Comparison of ENCODE assay signal across 8 mouse cellular contexts in genomic region chr4:41124180-41124951, GRCm38 (mm10). TPM values are rescaled to one million over a fixed set of nuclear protein-coding genes. Genes with fewer than 3 reads are reported as not detected.
DNase-seq lines count a peak whose midpoint lies in the region; ATAC-seq and TF ChIP-seq lines count a peak whose summit lies in the region.

Nol6 (minus strand) TSS chr4:41124455.

- peak within 1 kb of the TSS; percentile 15; the same call in 1 of the 2 replicates for H3K27ac ChIP-seq in bone marrow macrophage, adult 2 months (ENCODE audit: insufficient read depth, low read depth, low read length)
- H3K27ac ChIP-seq in embryonic fibroblast, embryonic 13.5 days (ENCODE audit: insufficient read depth, low read length): no peak within 1 kb of the TSS
- no peak within 1 kb of the TSS for H3K27ac ChIP-seq in kidney, embryonic 14.5 days (ENCODE audit: low read depth, low read length)
- no peak within 1 kb of the TSS; the same call in 1 of the 2 replicates for H3K27ac ChIP-seq in limb, embryonic 15.5 days

- no peak for TF ChIP-seq CTCF in bone marrow macrophage, adult 2 months (IDR thresholded peaks at IDR 0.05; ENCODE audit: low read depth, low read length)
- no peak for TF ChIP-seq CTCF in embryonic fibroblast, embryonic 13.5 days (IDR thresholded peaks at IDR 0.05; ENCODE audit: borderline replicate concordance, insufficient read depth, low read length)

- peak within 1 kb of the TSS; percentile 81 for H3K4me3 ChIP-seq in bone marrow macrophage, adult 2 months (ENCODE audit: insufficient read depth, low read length)
- H3K4me3 ChIP-seq in embryonic fibroblast, embryonic 13.5 days (ENCODE audit: insufficient read depth, low read length): peak within 1 kb of the TSS; percentile 76
- H3K4me3 ChIP-seq in kidney, embryonic 14.5 days (ENCODE audit: low read length): peak within 1 kb of the TSS; percentile 80
- peak within 1 kb of the TSS; percentile 72 for H3K4me3 ChIP-seq in limb, embryonic 15.5 days

- peak; percentile 100 for ATAC-seq in kidney, embryonic 14.5 days (ENCODE audit: low FRiP score, low TSS enrichment)
- ATAC-seq in limb, embryonic 15.5 days (ENCODE audit: insufficient number of reproducible peaks, low FRiP score, low TSS enrichment, low read depth): peak; percentile 99

- TF ChIP-seq POLR2A in bone marrow macrophage, adult 2 months (IDR thresholded peaks at IDR 0.05; ENCODE audit: borderline replicate concordance, low read depth, low read length): no peak
- peak; percentile 37 for TF ChIP-seq POLR2A in embryonic fibroblast, embryonic 13.5 days (IDR thresholded peaks at IDR 0.05; ENCODE audit: low read depth, low read length)

- peak within 1 kb of the TSS; percentile 82 for H3K4me2 ChIP-seq in kidney, embryonic 14.5 days (replicated peaks; ENCODE audit: low read depth, low read length)
- H3K4me2 ChIP-seq in limb, embryonic 15.5 days: peak within 1 kb of the TSS; percentile 76

- DNase-seq in A20 (ENCODE audit: low read depth, low spot score): peak; percentile 100
- DNase-seq in heart, adult 9 months (ENCODE audit: low spot score in 2 of 2): peak; percentile 99
- DNase-seq in monocyte, adult 2 months (ENCODE audit: low read depth in 1 of 2, low spot score in 2 of 2): peak; percentile 95 to 98
- peak; percentile 98 to 99 for DNase-seq in spleen, postnatal 36 days (ENCODE audit: low spot score in 2 of 2)

- peaks cover 6% of the 10 kb centered on the region; the same call in 1 of the 2 replicates for H3K4me1 ChIP-seq in bone marrow macrophage, adult 2 months (ENCODE audit: control insufficient read depth, insufficient read depth, low read length)
- peaks cover 6% of the 10 kb centered on the region for H3K4me1 ChIP-seq in embryonic fibroblast, embryonic 13.5 days (ENCODE audit: control insufficient read depth, insufficient read depth, low read length)
- H3K4me1 ChIP-seq in kidney, embryonic 14.5 days (ENCODE audit: control insufficient read depth, insufficient read depth, low read length): peaks cover 8% of the 10 kb centered on the region; the same call in 1 of the 2 replicates
- H3K4me1 ChIP-seq in limb, embryonic 15.5 days: peaks cover 5% of the 10 kb centered on the region; the same call in 1 of the 2 replicates

- WGBS in kidney, embryonic 14.5 days: 2% methylated on average over 29 of the region's 29 CpGs
- WGBS in limb, embryonic 15.5 days: under 1% methylated on average over 29 of the region's 29 CpGs

- no peaks in the 10 kb centered on the region for H3K9me3 ChIP-seq in kidney, embryonic 14.5 days (ENCODE audit: control insufficient read depth, low read length)
- no peaks in the 10 kb centered on the region for H3K9me3 ChIP-seq in limb, embryonic 15.5 days

- H3K36me3 ChIP-seq in kidney, embryonic 14.5 days (ENCODE audit: control insufficient read depth, insufficient read depth, low read length): peaks cover 37% of the 10 kb centered on the region
- peaks cover 35% of the 10 kb centered on the region for H3K36me3 ChIP-seq in limb, embryonic 15.5 days

- peak within 1 kb of the TSS; percentile 69 for H3K9ac ChIP-seq in kidney, embryonic 14.5 days (ENCODE audit: low read depth, low read length)
- peak within 1 kb of the TSS; percentile 64 for H3K9ac ChIP-seq in limb, embryonic 15.5 days

- no peaks in the 10 kb centered on the region for H3K27me3 ChIP-seq in kidney, embryonic 14.5 days (ENCODE audit: control insufficient read depth, insufficient read depth, low read length)
- no peaks in the 10 kb centered on the region for H3K27me3 ChIP-seq in limb, embryonic 15.5 days

RNA-seq across cellular contexts. Expression of gene Nol6, which starts in this region (rescaled TPM):
- polyA plus RNA-seq in bone marrow macrophage, adult 2 months (2012; ENCODE audit: insufficient read depth, insufficient read length, missing spikeins): 11.8 and 12.6 TPM in 2 replicates
- polyA plus RNA-seq in embryonic fibroblast, embryonic 13.5 days (2011; ENCODE audit: insufficient read length, low read depth, missing spikeins): 24.4 and 25.1 TPM in 2 replicates
- polyA plus RNA-seq in kidney, embryonic 14.5 days (2014; fragmentation: Nextera tagmentation; extraction: Ambion mirVana): 18.0 and 32.9 TPM in 2 replicates
- 26.5 and 27.1 TPM in 2 replicates for polyA plus RNA-seq in limb, embryonic 15.5 days (2015; fragmentation: Nextera tagmentation; extraction: Ambion mirVana)
